Mouse (Mus musculus): ENCODE measurements at regions not wholly inside any gene's neighbourhood (a gene's known extent, or its start where the extent isn't known, plus 50 kb on each side); places are given as distances from the start of the nearest gene placed in this dataset.
"Not testable (repeated sequence)": the region's sequence is repeated elsewhere in the genome, so short reads cannot be mapped to it uniquely, and the experiment has no call there.

DNA sequence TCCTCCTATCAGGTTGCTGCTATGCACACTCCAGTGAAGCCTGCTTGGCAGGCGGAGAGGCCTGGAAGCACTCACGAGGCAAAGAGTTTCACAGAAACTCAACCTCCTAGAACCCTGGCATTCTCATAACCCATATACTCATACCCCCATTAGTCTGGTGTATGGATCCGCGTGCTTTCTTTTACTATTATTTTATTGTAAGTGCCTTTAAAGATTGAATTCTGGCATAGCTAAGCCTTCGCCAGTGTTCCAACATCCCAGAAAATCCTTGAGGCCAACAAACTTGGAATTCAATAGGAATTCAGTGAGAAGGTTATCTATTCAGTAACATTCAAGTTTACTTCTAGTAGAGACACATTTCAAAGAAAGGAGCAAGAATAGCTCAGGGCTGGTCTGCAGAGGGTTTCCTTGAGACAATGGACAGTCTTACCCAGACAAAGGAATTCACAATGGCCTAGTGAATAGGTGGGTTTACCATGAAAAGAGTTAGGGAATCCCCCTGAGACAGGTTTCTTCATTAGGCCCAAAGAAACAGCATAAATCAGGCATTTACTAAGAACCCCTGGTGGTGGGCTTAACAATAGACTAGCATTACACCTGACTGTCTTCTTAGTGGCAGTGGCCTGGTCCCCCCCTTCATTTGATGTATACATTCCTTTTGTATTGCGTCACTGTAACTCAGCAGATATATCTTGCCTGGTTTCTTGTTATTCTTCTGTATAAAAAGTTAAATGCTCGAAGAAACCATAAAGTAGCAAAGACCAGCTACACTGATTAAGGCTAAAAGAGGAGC is 80.8 kb upstream of the Gm15446 start:
- DNase-seq (ENCODE audit: low read depth, low spot score) = not testable (repeated sequence)

GRCm38 (mm10) chr5:109844236-109844635 is 79.0 kb upstream of the Gm15446 start:
- not testable (repeated sequence) for DNase-seq (ENCODE audit: low read depth, low spot score)

GRCm38 (mm10) chr5:109844753-109845186 is 78.4 kb upstream of the Gm15446 start:
- DNase-seq (ENCODE audit: low read depth, low spot score) = peak; percentile 32

DNA sequence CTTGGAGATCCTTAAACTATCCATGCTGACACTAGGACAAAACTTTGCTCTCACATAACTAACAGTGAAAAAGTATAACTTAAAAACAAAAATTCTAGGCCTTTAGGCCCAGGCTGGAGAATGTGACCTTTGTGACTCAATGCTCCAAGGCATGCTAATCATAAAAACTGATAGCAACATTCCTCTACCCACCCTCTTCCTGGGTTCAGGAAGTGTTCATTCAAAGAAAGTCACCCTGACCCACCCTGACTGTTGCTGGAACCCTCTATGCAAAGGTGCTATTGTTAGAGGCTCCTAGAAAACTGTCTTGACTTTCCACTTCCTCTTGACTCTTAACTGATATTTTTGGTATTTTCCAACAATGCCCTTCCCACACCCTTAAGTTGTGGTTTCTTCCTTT is 72.0 kb upstream of the Gm15446 start:
- DNase-seq (ENCODE audit: low read depth, low spot score) = not testable (repeated sequence)

GRCm38 (mm10) chr5:109860402-109860801 is 62.8 kb upstream of the Gm15446 start:
- DNase-seq (ENCODE audit: low read depth, low spot score) = no peak

- not testable (repeated sequence) for DNase-seq (ENCODE audit: low read depth, low spot score)
These were observed 58.7 kb upstream of the Gm15446 start for GRCm38 (mm10) chr5:109864517-109864916.

DNA sequence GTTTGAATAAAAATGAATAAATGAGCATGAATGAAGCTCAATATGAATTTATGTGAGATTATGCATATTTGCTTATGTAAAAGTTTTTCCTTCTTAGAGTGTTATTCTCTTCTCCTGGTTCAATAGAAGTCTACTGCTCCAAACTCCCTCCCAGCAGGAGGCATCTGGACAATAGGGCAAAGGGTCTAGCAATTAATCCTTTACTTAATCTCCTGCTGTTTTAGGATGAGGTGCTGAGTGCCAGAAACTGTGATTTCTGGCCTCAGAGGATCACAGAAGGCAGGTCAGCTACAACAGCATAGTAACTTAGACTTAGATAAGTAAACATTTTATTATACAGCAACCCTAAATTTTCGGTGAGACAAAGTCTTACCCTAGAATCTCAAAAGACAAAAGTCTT is 57.6 kb upstream of the Gm15446 start:
- no peak for DNase-seq (ENCODE audit: low read depth, low spot score)

DNA sequence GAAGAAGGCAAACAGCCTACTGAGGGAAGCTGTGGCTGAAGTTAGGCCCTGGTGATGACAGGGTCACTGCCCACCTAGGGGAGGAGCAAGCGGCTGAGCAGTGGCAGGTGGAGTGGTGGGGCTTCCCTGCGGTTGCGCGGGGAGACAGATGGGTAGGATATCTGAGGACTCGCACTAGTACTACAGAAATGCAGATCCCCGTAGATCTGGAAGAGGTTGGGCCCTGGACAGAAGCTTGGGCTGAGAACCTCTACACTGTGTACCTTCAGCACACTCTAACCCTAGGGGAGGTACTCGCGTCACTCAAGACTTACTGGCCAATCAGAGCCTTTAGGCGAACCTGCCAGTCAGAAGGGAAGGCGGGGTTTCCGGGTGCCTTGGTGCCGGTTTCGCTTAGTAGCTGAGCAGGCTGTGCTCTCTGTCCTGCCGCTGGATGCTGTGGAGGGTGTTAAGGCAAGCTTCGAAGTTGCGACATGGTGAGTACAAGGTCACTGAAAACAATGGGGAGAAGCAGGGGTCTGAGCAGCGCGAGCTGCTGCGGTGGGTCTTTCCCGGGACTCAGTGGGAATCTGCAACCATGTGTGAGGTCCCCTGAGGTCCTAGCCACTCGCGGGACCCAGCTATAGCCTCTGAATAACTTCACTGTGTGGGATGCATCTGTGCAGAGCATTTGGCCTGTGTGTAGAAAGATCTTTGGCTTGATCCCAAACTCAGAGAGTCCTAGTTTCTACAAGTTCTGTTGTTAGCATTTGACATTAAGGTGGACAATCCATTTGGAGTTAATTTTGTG is 56.7 kb upstream of the Gm15446 start:
- DNase-seq (ENCODE audit: low read depth, low spot score) = peak; percentile 82

GRCm38 (mm10) chr5:109867221-109867620 is 56.0 kb upstream of the Gm15446 start:
- DNase-seq (ENCODE audit: low read depth, low spot score) = not testable (repeated sequence)

All from forelimb bud, embryonic 11.5 days (tissue).